Mouse (Mus musculus): Measurements from ENCODE around the gene Krt33b.

Gene Krt33b

GRCm38 (mm10) chr11:100004846-100005245 is 24.8 kb downstream of the Krt33b start:
- CTCF ChIA-PET, result interaction anchor here in 3 of 4 experiments (0.7 to 2.8 kb wide), 3 partner anchors 252 to 294 kb away, joined by 4 to 7 read pairs (median 6); no protein-coding TSS in a partner anchor
- POLR2A ChIA-PET, result no interaction called here

- CTCF ChIA-PET, result no interaction called here
- POLR2A ChIA-PET, result no interaction called here
These were observed 30.6 kb downstream of the Krt33b start for GRCm38 (mm10) chr11:99999091-99999490.

GRCm38 (mm10) chr11:99994384-99994661 is 35.3 kb downstream of the Krt33b start:
- CTCF ChIA-PET, result no interaction called here

GRCm38 (mm10) chr11:99993620-99994383 is 35.9 kb downstream of the Krt33b start, which contains the start of gene Krtap17-1:
Gene Krtap17-1, minus strand, starts transcription at chr11:99993994.
- ChIA-PET POLR2A (interaction anchor here in 1 of 4 experiments (0.6 kb wide), 1 partner anchor 608 kb away, joined by 3 read pairs; no protein-coding TSS in a partner anchor), CTCF (no interaction called here)

More at GRCm38 (mm10) chr11:99994384-99994661, 35.3 kb downstream of the Krt33b start:
- POLR2A ChIA-PET, result no interaction called here

GRCm38 (mm10) chr11:99990571-99990970 is 39.1 kb downstream of the Krt33b start:
- POLR2A ChIA-PET, result interaction anchor here in 2 of 4 experiments (0.7 kb wide), 2 partner anchors 605 to 656 kb away, joined by 3 read pairs; no protein-coding TSS in a partner anchor

GRCm38 (mm10) chr11:99989881-99990405 is 39.7 kb downstream of the Krt33b start:
- ChIA-PET CTCF (interaction anchor here in 2 of 4 experiments (0.6 to 1.2 kb wide), 2 partner anchors 69 to 416 kb away, joined by 3 to 4 read pairs; no protein-coding TSS in a partner anchor), POLR2A (no interaction called here)

More at GRCm38 (mm10) chr11:99990571-99990970, 39.1 kb downstream of the Krt33b start:
- CTCF ChIA-PET, result interaction anchor here in 2 of 4 experiments (0.6 to 1.2 kb wide), 3 partner anchors 68 to 641 kb away, joined by 3 to 4 read pairs (median 3); no protein-coding TSS in a partner anchor

GRCm38 (mm10) chr11:99988530-99988929 is 41.1 kb downstream of the Krt33b start:
- CTCF ChIA-PET, result interaction anchor here in 1 of 4 experiments (0.7 kb wide), 1 partner anchor 1646 kb away, joined by 3 read pairs; no protein-coding TSS in a partner anchor
- POLR2A ChIA-PET, result no interaction called here

GRCm38 (mm10) chr11:99986180-99986647 is 43.5 kb downstream of the Krt33b start, which contains the start of gene Krtap16-1:
Gene Krtap16-1, minus strand, starts transcription at chr11:99986597.
- ChIA-PET CTCF (interaction anchor here in 2 of 4 experiments (0.9 to 1.0 kb wide), 2 partner anchors 183 to 312 kb away, joined by 3 to 4 read pairs; no protein-coding TSS in a partner anchor), POLR2A (no interaction called here)

GRCm38 (mm10) chr11:99985291-99986092 is 44.2 kb downstream of the Krt33b start:
- ChIA-PET CTCF (interaction anchor here in 3 of 4 experiments (0.7 to 1.0 kb wide), 3 partner anchors 50 to 313 kb away, joined by 3 to 6 read pairs (median 4); no protein-coding TSS in a partner anchor), POLR2A (no interaction called here)

- ChIA-PET CTCF (no interaction called here), POLR2A (no interaction called here)
These were observed 46.2 kb downstream of the Krt33b start for GRCm38 (mm10) chr11:99983442-99983841.

- POLR2A ChIA-PET, result interaction anchor here in 1 of 4 experiments (0.6 kb wide), 1 partner anchor 69 kb away, joined by 4 read pairs; no protein-coding TSS in a partner anchor
These were observed 46.9 kb downstream of the Krt33b start for GRCm38 (mm10) chr11:99982731-99983130.

GRCm38 (mm10) chr11:99978953-99979352 is 50.7 kb downstream of the Krt33b start, which contains the start of gene Krtap29-1:
Gene Krtap29-1, minus strand, starts transcription at chr11:99979053.
- ChIA-PET POLR2A (interaction anchor here in 1 of 4 experiments (0.6 kb wide), 1 partner anchor 913 kb away, joined by 3 read pairs; no protein-coding TSS in a partner anchor), CTCF (interaction anchor here in 1 of 4 experiments (1.6 kb wide), 1 partner anchor 14 kb away, joined by 4 read pairs; no protein-coding TSS in a partner anchor)

More at GRCm38 (mm10) chr11:99982731-99983130, 46.9 kb downstream of the Krt33b start:
- CTCF ChIA-PET, result no interaction called here
